Mouse (Mus musculus) kidney, adult 2 months (tissue): ENCODE measurements around the gene Sox5.

ENCODE experiments used
- CTCF ChIP-seq: fragments of 200-500 bp; conservative IDR thresholded peaks from 2 replicates; pipeline ENCODE4 v1.5.1; 2011; ENCODE audit warnings: low read depth, mild to moderate bottlenecking, control low read depth, low read length, moderate library complexity, mixed read lengths; ENCODE audit not compliant: insufficient read depth, insufficient read length
- POLR2A ChIP-seq: fragments of 200-500 bp; IDR thresholded peaks from one replicate; pipeline ENCODE4 v1.6.1; 2011; ENCODE audit warnings: low read depth, low read length, control low read depth

GRCm38 (mm10) chr6:144708410-144708809 lies 73.4 kb downstream of the Sox5 start:
- TF ChIP-seq POLR2A, result no peak
- TF ChIP-seq CTCF, result no peak
